Mouse (Mus musculus) heart, postnatal 0 days (tissue): Measurements from ENCODE around the gene Cmip.

Experiments used
- CTCF ChIP-seq: IDR thresholded peaks from 2 replicates; pipeline ENCODE4 v1.5.1; 2016; ENCODE audit warnings: antibody characterized with exemption, control low read depth, low read depth
- EP300 ChIP-seq: IDR thresholded peaks from 2 replicates; pipeline ENCODE4 v1.6.1; 2016; ENCODE audit warnings: antibody characterized with exemption, low read depth

- TF ChIP-seq EP300 (no peak), CTCF (no peak)
Measured at GRCm38 (mm10) chr8:117332229-117333010, 75.6 kb downstream of the Cmip start.
